Mouse (Mus musculus) layer of hippocampus, postnatal 36 days (tissue): ENCODE measurements around the gene BC025446. TPM values are rescaled to one million over a fixed set of nuclear protein-coding genes. Genes with fewer than 3 reads are reported as not detected.
"Not testable (repeated sequence)": the region's sequence is repeated elsewhere in the genome, so short reads cannot be mapped to it uniquely, and the experiment has no call there.

Experiments used
- DNase-seq, 2 experiments: peaks; one replicate each; pipeline ENCODE4 v3.0.0; 2022
- total RNA-seq, 2 experiments: library from RNA; stranded (reverse); gene quantifications; 2 replicates each; pipeline ENCODE4 v1.2.3; 2021

Gene BC025446
- not detected for total RNA-seq

DNA sequence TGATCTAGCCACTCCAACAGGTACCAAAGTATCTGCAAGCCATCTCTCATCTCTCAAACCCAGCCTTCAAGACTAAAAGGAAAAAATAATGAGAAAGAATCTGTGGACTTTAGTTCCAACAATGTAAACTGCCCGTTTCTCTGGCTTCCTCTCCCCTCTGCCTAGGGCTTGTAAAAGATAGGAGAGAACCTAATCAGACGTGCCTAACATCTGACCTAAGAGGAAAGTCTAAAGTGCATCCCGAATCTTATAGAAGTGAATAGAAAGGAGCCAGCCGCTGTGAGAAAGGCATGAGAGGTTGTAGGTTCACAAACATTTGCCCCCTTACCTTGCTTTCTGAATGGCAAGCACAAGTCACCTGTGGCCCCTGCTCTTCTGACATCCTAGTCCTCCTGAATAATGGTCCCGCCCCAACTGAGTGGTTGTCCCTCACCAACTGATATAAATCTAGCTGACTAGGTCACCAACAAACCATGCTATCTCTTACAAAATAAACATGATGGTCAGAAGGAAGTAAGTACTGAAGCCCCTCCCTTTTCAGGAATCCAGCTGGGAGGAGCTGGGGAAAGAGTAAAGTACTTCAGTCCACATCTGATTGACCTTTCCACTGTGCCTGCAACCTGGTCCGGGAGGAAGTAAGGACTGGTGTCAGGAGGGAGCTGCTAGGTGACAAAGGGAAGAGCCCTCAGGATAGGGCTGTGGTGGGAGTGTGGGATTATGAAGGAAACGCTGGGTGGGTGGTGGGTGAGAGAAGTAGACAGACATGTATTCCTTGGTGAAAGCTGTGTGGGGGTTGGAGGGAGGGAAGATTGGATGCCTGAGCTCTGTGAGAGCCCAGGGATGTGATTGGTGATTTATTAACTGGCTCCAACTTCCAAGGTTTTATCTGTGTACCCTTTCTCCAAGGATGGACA, at the start of gene BC025446:
TSS of gene BC025446 (plus strand) at position 599 of the 914 bp plus-strand sequence.
- no peak for DNase-seq

DNA sequence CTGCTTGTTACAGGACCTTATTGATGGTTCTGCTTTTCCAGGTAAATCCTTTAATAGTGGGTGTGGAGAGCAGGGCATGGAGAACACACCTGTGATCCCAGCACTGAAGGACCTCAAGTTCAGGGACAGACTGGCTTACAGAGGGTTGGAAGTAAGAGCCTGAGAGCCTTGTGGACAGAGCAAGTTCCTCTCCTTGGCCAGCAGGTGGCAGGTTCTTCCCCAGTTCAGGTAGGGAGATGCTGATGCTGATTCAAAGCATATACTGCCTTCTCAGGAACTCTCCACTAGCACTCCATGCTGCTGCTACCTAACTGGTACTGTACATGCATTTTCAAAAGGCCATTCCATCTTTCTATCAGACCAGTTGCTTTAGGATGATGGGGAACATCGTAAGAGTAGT, 40.7 kb upstream of the BC025446 start:
- DNase-seq, result peak in 1 of 2 experiments; percentile 4

DNA sequence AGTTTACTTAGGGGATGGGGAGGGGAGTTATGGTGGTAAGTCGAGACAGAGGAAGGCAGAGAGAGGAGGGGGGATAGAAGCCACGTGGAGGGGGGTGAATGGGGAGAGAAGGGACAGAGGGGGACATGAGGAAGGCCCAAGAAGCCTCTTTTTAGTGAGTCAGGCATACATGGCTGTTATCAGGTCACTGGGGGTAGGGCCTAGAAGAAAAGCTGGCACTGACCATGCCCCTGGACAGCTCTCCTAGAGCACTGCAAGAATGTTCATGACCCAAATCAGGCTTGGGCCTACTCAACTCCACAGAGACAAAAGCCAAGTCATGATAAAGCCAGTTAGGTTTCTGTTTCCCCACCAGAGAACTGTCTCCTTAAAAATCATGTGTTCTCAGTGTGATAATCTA, 29.9 kb upstream of the BC025446 start:
- no peak for DNase-seq

DNA sequence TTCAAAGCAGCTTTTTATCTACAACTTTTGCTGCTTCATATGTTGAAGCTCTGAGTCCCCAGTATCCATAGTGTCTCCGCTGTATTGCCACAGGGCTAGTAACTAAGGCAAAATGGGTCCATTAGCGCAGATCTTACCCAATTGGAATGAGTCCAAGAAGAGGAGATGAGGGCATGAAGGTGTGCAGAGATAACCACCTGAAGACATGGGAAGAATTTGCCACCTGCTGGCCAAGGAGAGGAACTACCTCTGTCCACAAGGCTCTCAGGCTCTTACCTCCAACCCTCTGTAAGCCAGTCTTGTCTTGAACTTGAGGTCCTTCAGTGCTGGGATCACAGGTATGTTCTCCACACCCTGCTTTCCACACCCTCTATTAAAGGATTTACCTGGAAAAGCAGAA, 27.1 kb upstream of the BC025446 start:
- DNase-seq, result no peak

DNA sequence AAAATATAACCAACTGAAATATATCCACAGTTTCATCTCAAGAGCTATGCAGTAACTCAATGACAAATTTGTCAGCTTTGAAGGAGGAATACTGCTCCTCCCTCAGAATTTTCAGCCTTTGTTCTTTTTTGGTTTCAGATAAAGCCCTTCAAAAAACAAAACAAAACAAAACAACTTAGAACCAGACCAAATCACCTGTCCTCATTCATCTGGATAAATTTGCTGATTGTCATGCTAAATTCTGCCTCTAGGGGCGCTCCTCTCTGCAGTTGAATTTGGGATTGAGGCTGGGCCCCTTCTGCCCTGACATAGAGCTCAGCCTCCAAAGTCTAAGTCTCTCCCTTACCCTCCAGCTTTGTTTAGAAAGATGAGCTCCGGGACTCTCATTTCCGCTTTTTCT, 25.6 kb upstream of the BC025446 start:
- not testable (repeated sequence) for DNase-seq

DNA sequence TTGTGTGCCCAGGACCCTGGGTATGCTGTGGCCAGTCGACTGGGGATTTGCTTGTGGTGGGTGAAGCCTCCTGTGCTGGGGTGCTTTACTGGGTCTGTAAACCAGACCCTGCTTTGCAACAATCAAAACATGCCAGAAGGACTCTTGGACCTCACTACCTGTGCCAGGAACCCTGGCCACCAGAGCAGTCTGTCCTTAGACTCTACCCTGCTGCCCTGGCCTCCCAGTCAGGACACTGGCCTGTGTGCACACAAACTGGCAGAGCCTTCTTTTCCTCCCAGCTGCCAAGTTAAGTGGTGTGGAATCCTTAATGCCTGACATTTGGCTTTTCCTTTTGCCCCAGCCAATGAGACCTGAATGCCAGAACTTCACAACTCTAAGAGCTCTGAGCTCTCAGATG, 655 bp downstream of the BC025446 start:
- DNase-seq, result no peak

DNA sequence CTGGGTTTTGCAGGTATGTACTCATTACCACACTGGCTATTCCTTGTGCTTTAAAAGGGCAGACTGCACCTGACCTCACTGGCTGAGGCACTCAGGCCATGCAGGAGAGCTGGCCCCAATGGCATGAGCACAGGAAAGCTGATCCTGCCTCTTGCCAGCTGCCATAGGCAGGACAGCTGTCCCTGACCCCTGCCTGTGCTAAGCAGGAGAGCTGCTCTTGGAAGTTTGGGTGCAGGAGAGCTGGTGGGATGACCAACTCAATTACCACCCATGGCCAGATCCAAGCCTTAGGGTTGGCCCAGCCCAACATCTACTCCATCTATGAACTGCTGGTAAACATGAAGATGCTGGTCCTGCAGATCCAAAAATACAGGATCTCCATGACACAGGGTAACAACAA, 5.8 kb downstream of the BC025446 start:
- DNase-seq, result no peak

DNA sequence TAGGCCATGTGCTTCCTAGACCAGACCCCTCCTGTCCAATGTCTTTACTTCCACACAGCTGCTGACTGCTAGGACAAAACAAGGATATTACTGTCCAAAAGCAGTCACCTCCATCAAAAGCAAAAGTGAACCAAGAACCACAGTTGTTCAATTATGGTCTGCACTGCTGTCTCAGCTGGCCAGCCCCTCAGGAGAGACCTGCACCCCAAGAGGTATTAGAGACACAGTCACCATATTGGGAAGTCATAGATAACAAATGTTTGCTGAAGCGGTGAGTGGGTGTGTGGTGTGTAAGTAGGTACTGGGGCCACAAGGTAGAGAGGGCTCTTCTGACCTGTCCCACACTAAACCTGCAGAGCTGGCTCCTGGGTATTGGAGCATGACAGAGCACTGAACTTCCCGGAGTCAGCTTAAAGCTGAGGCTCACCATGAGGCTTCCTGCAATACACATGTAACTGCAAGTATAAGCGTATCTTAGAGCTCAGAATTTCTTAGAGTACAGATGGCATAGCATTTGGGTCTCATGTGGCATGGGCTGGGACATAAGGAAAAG, 21.6 kb downstream of the BC025446 start:
- DNase-seq, result no peak

DNA sequence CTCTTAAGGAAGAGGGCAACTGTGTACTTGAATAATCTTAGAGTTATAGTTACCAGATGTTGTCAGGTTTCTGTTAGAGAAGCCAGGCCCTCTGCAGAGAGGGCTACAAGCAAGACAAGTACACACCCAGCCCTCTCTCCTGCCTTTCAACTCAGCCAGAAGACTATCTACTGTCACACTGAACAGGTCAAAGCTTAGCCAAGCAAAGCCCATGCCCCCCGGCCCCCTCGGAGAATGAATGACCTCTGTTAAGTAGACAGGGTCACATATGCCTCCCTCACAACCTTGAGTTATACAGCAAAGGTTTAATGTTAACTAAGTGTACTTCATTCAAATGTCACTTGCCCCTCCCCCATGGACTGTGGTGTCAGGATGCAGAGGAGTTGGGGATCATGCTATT, 24.4 kb downstream of the BC025446 start:
- DNase-seq, result no peak

DNA sequence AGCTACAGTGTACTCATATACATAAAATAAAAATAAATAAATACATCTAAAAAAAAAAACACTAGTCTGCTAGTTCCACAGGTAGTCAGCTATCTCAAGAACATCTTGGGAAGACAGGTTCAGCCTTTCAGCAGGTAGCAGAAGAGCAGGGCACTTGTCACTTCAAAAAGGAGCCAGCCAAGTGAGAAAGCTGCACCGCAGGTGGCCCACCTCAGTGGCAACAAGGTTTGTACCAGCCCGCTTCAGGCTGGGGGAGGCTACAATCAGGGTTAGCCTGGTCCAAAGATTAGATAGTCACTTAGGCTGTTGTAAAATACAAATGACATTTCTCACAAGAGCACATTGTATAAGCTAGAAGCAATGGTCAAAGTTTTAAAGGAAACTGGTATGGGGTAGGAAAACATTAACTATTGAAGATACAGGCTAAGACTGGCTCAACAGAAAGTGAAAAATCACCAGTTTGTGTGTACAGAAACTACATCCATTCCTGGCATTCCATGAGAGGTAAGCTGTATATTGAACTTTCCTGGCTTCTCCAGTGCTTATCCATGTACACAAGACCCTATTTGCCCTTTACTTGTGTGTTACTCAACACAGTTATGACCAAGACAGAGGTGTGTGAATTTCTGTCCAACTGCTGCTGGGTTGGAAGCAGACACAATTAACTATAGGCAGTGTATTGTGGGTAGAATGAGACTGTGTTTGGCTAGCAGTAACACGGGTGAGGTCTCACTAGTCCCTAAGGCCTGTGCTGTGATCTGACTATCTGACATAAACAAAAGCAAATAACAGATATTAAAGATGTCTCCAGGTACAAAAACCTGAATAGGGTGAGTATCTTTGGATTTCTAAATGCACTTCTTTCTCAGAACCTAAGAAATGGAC, 26.8 kb downstream of the BC025446 start:
- no peak for DNase-seq

DNA sequence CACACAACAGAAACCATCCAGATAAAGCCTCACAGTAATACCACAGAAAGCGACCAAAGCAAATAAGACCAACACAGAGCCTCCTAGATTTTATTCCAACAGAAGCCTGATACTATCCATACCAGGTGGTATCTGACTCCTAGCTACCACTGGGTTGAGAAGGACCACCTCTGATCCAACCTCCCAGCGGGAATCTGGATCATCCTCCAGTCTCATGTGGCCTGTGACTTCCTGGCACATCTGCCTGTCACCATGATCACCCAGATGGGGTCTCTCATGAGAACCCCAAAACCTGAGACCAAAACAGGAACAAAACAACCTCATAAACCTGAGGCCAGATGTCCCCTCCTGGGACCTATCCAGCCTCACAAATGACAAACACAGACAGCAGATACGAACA, 38.5 kb downstream of the BC025446 start:
- DNase-seq, result no peak

DNA sequence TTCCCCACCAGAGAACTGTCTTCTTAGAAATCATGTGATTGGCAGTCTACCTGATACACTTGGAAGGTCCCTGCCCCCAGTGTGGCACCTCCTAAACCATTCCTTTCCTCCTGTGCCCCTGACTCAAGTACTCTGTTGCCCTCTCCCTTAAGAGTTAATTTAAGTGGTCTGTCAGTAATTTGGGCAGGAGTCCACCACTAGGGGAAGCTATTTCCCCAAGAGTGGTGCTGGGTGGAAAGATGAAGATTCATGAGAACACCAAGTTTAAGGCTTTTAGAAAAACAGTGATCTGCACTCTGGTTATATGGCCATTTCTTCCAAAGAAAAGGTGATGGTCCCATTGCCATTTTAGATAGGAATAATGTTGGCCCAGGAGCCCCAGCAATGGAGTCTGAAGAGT, 49.7 kb downstream of the BC025446 start:
- no peak for DNase-seq

DNA sequence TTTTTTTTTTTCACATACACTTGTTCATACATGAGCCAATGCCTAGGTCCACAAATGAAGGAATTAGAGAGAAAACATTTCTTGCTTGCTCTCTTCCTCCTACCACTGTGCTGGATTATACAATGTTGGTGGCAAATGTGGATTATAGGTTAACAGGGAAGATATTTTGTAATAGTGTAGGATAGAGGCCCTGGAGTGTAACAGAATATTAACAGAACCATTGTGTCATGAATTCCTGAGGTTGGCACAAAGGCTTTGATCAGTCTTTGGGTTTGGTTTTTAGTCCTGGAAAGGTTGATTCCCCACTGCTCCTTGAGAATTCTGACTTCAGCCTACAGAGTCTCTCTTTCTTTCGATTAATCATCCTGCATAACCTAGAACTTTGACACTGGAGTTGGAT, 50.5 kb downstream of the BC025446 start:
- no peak for DNase-seq

DNA sequence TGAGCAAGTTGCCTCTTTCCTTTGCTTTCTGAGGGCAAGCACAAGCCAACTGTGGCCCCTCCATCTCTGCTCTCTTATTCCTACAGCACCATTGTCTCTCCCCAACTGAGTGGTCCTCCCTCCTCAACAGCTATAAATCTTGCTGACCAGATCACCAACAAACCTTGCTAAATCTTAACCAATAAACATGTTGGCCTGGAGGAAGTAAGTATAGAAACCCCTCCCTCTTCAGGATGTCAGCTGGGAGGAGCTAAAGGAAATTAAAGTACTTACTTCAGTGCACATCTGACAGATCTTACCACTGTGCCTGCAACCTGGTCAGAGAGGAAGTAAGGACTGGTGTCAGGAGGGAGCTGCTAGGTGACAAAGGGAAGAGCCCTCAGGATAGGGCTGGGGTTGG, 51.9 kb downstream of the BC025446 start, which contains the start of gene Ly6f:
TSS of gene Ly6f (plus strand) at position 301 of the 400 bp plus-strand sequence.
- no peak for DNase-seq

DNA sequence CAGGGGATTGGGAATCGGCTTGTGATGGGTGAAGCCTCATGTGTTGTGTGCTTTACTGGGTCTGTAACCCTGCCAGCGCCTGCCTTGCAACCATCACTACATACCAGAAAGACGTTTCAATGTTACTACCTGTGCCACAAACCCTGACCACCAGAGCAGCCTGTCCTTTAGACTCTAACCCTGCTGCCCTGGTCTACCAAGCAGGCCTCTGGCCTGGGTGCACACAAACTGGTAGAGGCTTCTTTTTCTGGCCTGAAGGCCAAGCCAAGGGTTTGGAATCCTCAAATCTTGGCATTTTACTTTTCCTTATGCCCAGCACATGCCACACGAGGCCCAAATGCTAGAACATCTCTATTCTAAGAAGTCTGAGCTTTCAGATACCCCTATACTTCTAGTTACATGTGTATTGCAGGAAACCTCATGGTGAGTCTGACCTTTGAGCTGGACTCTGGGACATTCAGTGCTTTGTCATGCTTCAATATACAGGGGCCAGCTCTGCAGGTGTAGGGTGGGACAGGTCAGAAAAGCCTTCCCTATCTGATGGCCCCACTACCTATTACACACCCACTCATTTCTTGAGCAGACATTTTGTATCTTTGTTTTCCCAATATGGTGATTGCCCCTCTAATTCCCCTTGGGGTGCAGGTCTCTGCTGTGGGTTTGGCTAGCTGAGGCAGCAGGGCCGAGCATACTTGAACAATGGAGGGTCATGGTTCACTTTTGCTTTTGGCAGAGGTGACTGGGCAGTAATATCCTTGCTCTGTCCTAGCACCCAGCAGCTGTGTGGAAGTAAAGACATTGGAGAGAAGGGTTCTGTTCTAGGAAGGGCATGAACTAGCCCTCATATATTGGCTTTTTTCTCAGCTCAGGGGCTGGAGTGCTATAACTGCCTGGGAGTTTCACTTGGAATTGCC, 53.0 kb downstream of the BC025446 start:
- DNase-seq, result no peak

DNA sequence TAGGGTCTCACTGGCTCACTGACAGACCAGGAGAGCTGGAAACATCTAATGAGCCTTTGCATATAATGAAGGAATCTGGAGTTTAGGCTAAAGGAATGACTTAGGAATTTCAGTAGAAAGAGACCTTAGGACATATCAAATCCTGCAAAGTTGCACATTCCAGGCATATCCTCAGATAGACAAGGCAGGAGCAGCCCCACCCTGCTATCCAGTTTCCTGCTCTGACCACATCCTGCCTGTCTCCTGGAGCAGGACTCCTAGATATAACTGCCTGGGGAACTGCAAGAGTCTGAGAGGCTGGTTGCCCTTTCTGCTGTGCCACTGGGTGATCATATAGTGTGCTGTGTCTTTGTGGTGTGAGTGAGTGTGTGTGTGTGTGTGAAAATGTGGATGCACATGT, 54.0 kb downstream of the BC025446 start:
- DNase-seq, result no peak

DNA sequence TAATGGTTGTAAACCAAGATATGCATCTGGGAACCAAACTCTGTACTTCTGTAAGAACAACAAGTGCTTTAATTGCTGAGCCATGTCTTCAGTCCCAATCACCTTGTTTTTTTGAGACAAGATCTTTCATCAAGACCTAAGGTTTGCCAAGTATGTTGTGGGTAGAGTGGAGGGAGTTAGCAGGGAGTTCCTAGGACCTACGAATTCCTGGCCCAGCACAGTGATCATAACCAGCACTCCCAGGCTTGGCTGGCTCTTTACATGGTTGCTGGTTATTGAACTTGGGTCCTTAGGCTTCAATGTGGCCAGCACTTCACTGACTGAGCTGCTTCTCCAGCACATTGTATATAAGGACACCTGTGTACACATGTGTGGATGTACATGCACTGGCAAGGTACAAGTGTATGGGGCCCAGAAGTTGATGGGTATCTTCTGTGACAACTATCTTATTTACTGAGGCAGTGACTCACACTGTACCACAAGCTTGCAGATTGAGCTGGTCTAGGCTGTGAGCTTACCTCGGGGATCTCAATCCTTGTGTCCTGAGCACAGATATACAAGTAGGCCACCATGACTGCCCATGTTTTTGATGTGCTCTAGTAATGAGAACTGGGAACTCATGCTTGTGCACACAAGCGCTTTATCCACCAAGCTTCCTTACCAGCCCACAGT, 54.7 kb downstream of the BC025446 start:
- no peak for DNase-seq

DNA sequence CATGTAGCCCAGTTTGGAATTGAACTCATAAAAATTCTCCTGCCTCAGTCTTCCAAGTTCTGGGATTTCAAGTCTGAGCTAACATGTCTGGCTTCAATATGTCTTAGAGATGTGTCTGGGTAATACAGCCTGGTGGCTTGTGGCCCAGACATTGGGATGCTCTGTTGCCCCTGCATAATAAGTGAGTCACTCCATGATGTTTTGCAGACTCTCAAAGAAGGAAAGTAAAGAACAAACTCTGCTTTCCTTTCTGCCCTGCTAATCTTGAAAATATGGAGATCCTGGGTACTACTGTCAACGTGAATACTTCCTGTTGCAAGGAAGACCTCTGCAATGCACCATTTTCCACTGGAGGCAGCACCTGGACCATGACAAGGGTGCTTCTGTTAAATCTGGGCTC, 55.2 kb downstream of the BC025446 start:
- no peak for DNase-seq

DNA sequence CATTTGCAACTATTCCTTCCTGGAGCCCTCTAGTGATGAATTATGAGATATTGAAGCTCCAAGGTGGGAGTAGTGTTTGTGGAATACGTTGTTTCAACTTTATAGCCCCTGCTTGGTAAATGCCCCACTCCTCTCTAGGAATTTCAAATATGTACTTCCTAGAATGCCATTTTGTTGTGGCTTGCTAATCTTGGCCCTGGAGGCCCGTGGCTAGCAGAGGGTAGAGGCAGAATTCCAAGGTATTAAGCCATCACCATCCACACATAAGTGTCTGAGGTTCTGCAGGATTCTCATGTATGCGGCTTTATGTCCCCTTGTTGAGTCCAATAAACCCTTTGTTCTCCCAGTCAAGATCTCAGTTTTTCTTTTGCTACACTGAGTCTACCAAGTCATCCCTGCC, 55.7 kb downstream of the BC025446 start:
- DNase-seq, result no peak
